Mouse (Mus musculus): ENCODE measurements around the gene Bsn. TPM values are rescaled to one million over a fixed set of nuclear protein-coding genes. Genes with fewer than 3 reads are reported as not detected.
A peak's percentile ranks its signal among the peaks of the same experiment; 100 is the strongest.
"Not testable (repeated sequence)": the region's sequence is repeated elsewhere in the genome, so short reads cannot be mapped to it uniquely, and the experiment has no call there.

Gene Bsn
- polyA plus RNA-seq, 1 experiment from 2014 or later, result 1.2 TPM

DNA sequence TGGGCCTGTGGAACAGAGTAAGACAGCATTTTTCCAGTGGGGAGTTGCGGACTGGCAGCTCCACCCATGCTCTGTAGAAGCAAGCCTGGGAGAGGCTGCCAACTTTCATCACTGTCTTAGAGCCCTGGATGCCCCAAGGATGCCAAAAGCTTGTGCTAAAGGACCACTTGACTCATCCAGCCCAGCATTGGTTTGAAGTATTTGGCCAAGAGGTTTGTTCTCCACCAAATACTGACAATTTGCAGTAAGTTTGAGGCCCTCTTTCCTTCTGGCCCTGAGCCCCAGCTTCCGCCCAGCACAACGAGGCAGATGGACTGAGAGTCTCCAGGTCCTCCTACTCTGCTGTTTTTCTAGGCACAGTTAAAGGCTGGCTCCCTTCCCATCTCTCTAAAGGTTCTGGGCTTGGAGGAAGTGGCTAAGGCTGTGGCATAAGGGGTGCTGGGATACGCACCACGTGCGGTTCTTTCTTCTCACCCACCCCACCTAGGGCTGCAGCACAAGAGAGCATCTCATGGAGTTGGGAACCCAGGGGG, 53.2 kb downstream of the Bsn start:
- Histone ChIP-seq H3K4me2 (peak overlapping the region; percentile 44), H3K9ac (replicated peaks) (no peak overlapping the region; the same call in 1 of the 2 replicates), H3K27me3 (0 out of 2 replicates have a peak, but pooled peaks cover 3% of the 10 kb centered on the region), H3K9me3 (no peaks in the 10 kb centered on the region), H3K4me1 (replicated peaks) (peaks cover 12% of the 10 kb centered on the region), H3K27ac (0 out of 2 replicates have a peak overlapping the region, but pooled peaks have one; percentile 20), H3K4me3 (replicated peaks) (no peak overlapping the region), H3K36me3 (no peaks in the 10 kb centered on the region)
- WGBS, result 63% methylated on average over 6 of the region's 6 CpGs
- no peak for ATAC-seq (ENCODE audit: insufficient number of reproducible peaks, insufficient read depth, low FRiP score, low TSS enrichment, low read depth)

DNA sequence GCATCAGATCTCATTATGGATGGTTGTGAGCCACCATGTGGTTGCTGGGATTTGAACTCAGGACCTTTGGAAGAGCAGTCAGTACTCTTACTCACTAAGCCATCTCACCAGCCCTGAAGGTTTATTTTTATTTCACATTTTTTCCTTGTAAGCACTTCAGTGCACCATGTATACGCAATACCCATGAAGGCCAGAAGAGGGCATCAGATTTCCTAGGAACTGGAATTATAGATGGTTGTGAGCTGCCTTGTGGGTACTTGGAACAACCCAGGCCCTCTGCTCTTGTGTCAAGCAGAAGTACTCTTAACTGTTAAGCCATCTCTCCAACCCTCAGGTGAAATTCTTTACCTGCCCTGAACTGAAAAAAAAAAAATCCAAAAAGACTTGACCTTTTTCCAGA, 54.0 kb downstream of the Bsn start:
- no peak for ATAC-seq (ENCODE audit: insufficient number of reproducible peaks, insufficient read depth, low FRiP score, low TSS enrichment, low read depth)
- H3K9ac ChIP-seq (replicated peaks), result no peak overlapping the region
- 0 out of 2 replicates have a peak, but pooled peaks cover 3% of the 10 kb centered on the region for H3K27me3 ChIP-seq
- H3K9me3 ChIP-seq, result no peaks in the 10 kb centered on the region
- H3K4me2 ChIP-seq, result no peak overlapping the region
- H3K4me1 ChIP-seq (replicated peaks), result peaks cover 12% of the 10 kb centered on the region
- 57% methylated on average over 1 of the region's 1 CpGs for WGBS
- no peak overlapping the region for H3K4me3 ChIP-seq (replicated peaks)
- no peaks in the 10 kb centered on the region for H3K36me3 ChIP-seq
- no peak overlapping the region for H3K27ac ChIP-seq

DNA sequence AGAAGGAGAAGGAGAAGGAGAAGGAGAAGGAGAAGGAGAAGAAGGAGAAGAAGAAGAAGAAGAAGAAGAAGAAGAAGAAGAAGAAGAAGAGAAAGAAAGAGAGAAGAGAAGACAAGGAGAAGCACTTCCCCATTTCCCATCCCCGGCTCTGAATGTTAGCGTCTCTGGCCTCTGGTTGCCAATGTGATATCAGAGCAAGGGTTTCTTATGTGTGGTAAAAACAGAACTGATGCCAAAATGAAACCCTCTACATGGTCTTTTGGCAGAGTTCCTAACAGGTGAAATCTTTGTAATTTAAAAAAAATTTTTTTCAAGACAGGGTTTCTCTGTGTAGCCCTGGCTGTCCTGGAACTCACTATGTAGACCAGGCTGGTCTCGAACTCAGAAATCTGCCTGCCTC, 54.5 kb downstream of the Bsn start:
- H3K9me3 ChIP-seq; H3K27me3 ChIP-seq; ATAC-seq (ENCODE audit: insufficient number of reproducible peaks, insufficient read depth, low FRiP score, low TSS enrichment, low read depth); H3K4me2 ChIP-seq; H3K27ac ChIP-seq; H3K9ac ChIP-seq (replicated peaks); H3K36me3 ChIP-seq; H3K4me3 ChIP-seq (replicated peaks): not testable (repeated sequence)
- WGBS, result 94% methylated on average over 3 of the region's 3 CpGs
- H3K4me1 ChIP-seq (replicated peaks), result peaks cover 12% of the 10 kb centered on the region

DNA sequence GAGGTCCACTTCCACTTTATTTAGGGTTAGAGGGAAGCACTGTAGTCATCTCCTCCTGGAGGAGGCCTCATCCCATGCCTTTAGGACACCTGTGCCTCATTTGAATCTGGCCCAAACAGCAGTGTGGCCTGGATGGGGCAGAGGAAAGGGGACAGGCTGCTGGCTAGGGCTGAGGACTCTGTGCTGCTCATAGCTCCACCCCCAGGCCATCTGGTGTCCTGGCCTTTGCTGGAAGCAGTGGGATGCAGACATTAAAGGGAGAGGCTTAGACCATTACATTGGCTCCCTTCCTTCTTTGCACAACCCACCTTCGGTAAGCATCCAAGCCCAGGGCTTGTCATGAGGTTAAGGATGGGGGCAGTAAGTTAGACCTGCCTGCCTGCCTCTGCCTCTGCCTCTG, 56.7 kb downstream of the Bsn start:
- Histone ChIP-seq H3K9me3 (no peaks in the 10 kb centered on the region), H3K36me3 (no peaks in the 10 kb centered on the region), H3K9ac (replicated peaks) (no peak overlapping the region), H3K4me1 (replicated peaks) (peaks cover 12% of the 10 kb centered on the region), H3K4me3 (replicated peaks) (no peak overlapping the region), H3K27me3 (0 out of 2 replicates have a peak, but pooled peaks cover 3% of the 10 kb centered on the region), H3K4me2 (no peak overlapping the region), H3K27ac (no peak overlapping the region)
- WGBS, result 55% methylated on average over 1 of the region's 1 CpGs
- ATAC-seq (ENCODE audit: insufficient number of reproducible peaks, insufficient read depth, low FRiP score, low TSS enrichment, low read depth), result no peak

DNA sequence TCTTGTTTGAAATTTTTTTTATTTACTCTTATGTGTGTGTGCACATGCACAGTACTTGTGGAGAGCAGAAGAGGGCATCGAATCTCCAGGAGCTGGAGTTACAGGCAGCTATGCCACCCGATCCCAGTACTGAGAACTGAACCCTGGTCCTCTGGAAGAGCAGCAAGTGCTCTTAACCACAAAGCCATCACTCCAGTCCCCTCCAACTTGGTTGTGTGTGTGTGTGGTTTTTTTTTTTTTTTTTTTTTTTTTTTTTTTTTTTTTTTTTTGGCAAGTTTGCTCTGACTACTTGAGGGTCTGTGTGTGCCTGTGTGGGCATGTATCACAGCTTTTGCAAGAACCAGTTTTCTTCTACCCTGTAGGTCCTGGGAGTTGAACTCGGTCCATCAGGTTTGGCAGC, 57.8 kb downstream of the Bsn start:
- no peaks in the 10 kb centered on the region for H3K36me3 ChIP-seq
- no peak for ATAC-seq (ENCODE audit: insufficient number of reproducible peaks, insufficient read depth, low FRiP score, low TSS enrichment, low read depth)
- H3K9ac ChIP-seq (replicated peaks), result no peak overlapping the region
- no peak overlapping the region for H3K27ac ChIP-seq
- no peak overlapping the region for H3K4me3 ChIP-seq (replicated peaks)
- H3K27me3 ChIP-seq, result 0 out of 2 replicates have a peak, but pooled peaks cover 3% of the 10 kb centered on the region
- H3K4me1 ChIP-seq (replicated peaks), result peaks cover 7% of the 10 kb centered on the region
- no peaks in the 10 kb centered on the region for H3K9me3 ChIP-seq
- WGBS, result 95% methylated on average over 3 of the region's 3 CpGs
- no peak overlapping the region for H3K4me2 ChIP-seq

DNA sequence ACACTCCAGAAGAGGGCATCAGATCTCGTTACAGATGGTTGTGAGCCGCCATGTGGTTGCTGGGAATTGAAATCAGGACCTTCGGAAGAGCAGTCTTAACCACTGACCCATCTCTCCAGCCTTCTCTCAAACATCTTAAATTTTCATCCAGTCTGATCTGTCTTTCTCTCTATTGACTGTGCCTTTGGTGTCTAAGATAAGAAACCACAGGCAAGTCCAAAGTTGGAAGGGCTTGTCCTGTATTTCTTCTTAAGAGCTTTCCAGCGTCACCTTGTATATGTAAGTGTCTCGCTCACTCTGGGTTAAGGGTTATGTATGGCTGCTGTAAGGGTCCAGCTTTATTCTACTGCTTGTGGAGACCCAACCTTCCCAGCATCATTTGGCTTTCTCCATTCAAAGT, 58.7 kb downstream of the Bsn start:
- H3K27me3 ChIP-seq, result no peaks in the 10 kb centered on the region
- no peak for ATAC-seq (ENCODE audit: insufficient number of reproducible peaks, insufficient read depth, low FRiP score, low TSS enrichment, low read depth)
- no peak overlapping the region for H3K4me2 ChIP-seq
- no peaks in the 10 kb centered on the region for H3K36me3 ChIP-seq
- H3K9ac ChIP-seq (replicated peaks), result no peak overlapping the region
- no peak overlapping the region for H3K27ac ChIP-seq
- no peak overlapping the region for H3K4me3 ChIP-seq (replicated peaks)
- H3K4me1 ChIP-seq (replicated peaks), result no peaks in the 10 kb centered on the region
- no peaks in the 10 kb centered on the region for H3K9me3 ChIP-seq
- WGBS, result 83% methylated on average over 5 of the region's 5 CpGs

DNA sequence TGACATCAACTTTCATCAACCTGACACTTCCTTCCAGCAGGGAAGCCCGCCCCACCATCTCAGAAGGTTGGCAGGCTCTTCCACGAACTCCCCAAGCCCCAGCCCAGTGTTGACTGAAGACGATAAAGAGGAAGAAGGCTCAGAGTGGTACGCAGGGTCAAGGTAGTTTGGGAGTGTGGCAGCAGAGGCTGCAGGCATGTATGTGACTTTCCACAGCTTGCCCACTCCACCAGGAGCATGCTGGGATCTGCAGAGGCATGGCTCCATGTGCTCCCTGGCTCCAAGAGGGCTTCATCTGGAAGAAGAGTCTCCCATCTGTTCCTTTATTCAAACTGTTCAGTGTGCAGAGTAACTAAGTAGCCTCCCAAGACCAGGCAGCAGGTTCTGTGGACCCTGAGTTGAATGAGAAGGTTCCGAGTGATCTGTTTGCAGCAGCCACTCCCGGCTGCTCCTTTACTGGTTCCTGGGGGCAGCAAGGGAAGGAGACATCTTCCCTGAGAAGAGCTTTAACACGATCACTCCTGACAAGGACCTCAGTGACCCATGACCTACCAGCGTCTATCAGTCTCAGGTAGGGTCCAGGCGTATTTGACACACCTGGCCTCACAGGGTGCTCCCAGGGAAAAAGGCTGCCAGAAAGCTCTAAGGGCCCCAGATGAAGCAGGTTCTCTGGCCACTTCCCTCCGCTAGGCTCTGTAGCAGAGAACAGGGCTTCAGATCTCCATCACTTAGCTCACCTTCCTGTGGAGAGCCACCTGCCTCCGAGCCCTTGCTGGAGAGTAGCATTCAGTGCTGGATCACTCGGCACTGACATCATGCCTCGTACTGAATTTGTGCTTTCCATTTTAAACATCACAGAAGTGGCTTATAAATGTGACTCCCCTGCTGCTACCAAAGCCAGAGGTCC, 60.9 kb downstream of the Bsn start:
- H3K27me3 ChIP-seq, result no peaks in the 10 kb centered on the region
- no peak for ATAC-seq (ENCODE audit: insufficient number of reproducible peaks, insufficient read depth, low FRiP score, low TSS enrichment, low read depth)
- no peak overlapping the region for H3K9ac ChIP-seq (replicated peaks)
- H3K36me3 ChIP-seq, result no peaks in the 10 kb centered on the region
- no peak overlapping the region for H3K27ac ChIP-seq
- H3K4me2 ChIP-seq, result no peak overlapping the region
- no peaks in the 10 kb centered on the region for H3K4me1 ChIP-seq (replicated peaks)
- no peak overlapping the region for H3K4me3 ChIP-seq (replicated peaks)
- WGBS, result 76% methylated on average over 13 of the region's 13 CpGs
- H3K9me3 ChIP-seq, result no peaks in the 10 kb centered on the region

DNA sequence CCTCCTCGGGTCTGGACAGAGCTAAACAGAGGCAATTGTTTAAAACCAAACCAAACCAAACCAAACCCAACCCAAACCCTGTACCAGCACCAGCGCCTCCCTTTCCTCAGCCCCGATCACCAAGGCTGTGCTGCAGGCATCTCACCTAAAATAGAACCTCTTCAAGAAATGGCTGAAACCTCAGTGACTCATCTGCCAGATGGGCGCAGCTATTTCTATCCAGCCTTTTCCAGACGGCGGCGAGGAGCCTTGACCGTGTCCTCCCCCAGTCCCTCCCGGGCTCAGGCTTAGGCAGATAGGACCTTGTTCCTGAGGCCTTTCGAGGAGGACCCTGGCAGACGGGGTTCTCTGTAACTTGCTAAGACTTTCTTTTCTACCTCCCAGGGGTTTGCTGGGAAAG, 61.9 kb downstream of the Bsn start:
- no peak for ATAC-seq (ENCODE audit: insufficient number of reproducible peaks, insufficient read depth, low FRiP score, low TSS enrichment, low read depth)
- H3K36me3 ChIP-seq, result no peaks in the 10 kb centered on the region
- no peaks in the 10 kb centered on the region for H3K27me3 ChIP-seq
- 84% methylated on average over 11 of the region's 11 CpGs for WGBS
- H3K27ac ChIP-seq, result no peak overlapping the region
- H3K4me3 ChIP-seq (replicated peaks), result no peak overlapping the region
- no peaks in the 10 kb centered on the region for H3K4me1 ChIP-seq (replicated peaks)
- H3K4me2 ChIP-seq, result no peak overlapping the region
- H3K9ac ChIP-seq (replicated peaks), result no peak overlapping the region
- no peaks in the 10 kb centered on the region for H3K9me3 ChIP-seq

DNA sequence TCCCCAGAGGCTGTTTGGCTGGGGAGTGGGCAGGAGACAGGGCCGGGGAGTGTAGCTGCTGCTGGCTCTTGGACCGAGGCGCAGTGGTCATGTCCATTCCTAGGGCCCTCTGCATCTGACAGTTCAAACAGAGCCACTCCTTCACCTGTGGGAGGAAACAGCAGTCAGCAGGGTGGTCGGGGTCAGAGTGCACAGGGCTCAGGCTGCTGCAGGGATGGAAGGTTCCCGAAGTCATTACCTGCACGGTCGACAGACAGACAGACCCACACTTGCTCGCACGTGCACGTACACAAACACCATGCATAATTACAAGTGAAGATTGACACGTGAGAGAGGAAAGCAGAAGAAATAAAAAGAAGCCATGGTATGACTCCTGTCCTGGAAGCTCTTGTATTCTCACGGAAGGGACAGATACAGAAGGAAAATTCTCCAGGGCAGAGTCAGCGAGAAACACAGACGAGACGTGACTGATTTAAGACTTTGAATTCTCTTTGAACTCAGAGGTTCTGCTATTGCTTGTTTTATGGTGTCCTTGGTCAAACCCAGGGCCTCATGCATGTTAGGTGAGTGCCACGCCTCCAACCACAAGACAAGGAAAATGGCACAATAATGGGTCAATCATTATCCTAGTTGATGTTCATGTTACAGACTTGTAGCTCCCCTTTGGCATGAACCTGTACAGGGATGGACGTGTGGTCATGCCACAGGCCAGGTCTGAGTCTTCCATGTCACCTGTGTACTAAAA, 63.6 kb downstream of the Bsn start:
- WGBS, result 70% methylated on average over 17 of the region's 17 CpGs
- no peak overlapping the region for H3K4me2 ChIP-seq
- no peaks in the 10 kb centered on the region for H3K4me1 ChIP-seq (replicated peaks)
- H3K27me3 ChIP-seq, result no peaks in the 10 kb centered on the region
- H3K36me3 ChIP-seq, result no peaks in the 10 kb centered on the region
- ATAC-seq (ENCODE audit: insufficient number of reproducible peaks, insufficient read depth, low FRiP score, low TSS enrichment, low read depth), result no peak
- H3K27ac ChIP-seq, result 0 out of 2 replicates have a peak overlapping the region, but pooled peaks have one; percentile 7
- no peaks in the 10 kb centered on the region for H3K9me3 ChIP-seq
- no peak overlapping the region for H3K4me3 ChIP-seq (replicated peaks)
- no peak overlapping the region; the same call in 1 of the 2 replicates for H3K9ac ChIP-seq (replicated peaks)

DNA sequence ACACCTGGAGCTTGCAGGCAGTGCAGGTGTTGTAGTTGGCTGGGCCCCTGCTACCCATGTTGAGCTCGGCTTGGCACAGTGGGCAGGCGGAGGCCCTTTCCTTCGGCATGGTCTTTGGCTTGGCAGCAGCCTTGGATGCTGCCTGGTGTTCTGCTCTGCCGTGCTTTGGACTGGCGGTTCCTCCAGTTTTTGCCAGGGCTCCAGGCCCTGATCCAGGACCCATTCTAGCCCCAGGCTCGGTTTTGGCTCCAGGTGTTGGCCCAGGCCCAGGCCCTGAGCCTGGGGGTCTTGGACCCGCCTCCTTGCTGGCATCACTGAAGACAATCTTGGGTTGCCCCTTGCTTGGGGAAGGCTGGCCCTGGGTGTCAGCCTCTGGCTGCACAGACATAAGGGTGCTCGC, 64.5 kb downstream of the Bsn start:
- Histone ChIP-seq H3K4me1 (replicated peaks) (no peaks in the 10 kb centered on the region), H3K4me3 (replicated peaks) (no peak overlapping the region), H3K27me3 (no peaks in the 10 kb centered on the region), H3K9ac (replicated peaks) (no peak overlapping the region), H3K36me3 (no peaks in the 10 kb centered on the region), H3K27ac (0 out of 2 replicates have a peak overlapping the region, but pooled peaks have one; percentile 7), H3K9me3 (no peaks in the 10 kb centered on the region), H3K4me2 (no peak overlapping the region)
- WGBS, result 85% methylated on average over 8 of the region's 8 CpGs
- no peak for ATAC-seq (ENCODE audit: insufficient number of reproducible peaks, insufficient read depth, low FRiP score, low TSS enrichment, low read depth)

DNA sequence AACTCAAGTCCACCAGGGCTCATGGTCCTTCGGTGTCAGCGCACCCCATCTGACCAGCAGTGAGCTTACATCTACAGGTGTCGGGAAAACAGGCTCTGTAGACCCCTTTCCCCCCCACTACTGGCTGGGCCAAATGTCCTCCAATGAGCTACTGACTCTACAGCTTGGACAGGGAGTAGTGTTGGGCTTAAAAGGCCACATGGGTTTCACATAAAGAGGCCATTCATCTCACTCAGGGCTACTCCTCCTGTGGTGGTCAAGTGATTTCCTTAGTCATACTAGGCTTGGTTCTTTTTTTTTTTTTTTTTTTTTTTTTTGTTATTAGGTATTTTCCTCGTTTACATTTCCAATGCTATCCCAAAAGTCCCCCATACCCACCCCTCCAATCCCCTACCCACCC, 66.3 kb downstream of the Bsn start:
- Histone ChIP-seq H3K36me3 (no peaks in the 10 kb centered on the region), H3K4me3 (replicated peaks) (no peak overlapping the region), H3K27ac (no peak overlapping the region), H3K9me3 (no peaks in the 10 kb centered on the region), H3K9ac (replicated peaks) (no peak overlapping the region), H3K4me2 (no peak overlapping the region), H3K27me3 (peaks cover 4% of the 10 kb centered on the region; the same call in 1 of the 2 replicates), H3K4me1 (replicated peaks) (peaks cover 9% of the 10 kb centered on the region; the same call in 1 of the 2 replicates)
- 75% methylated on average over 4 of the region's 4 CpGs for WGBS
- no peak for ATAC-seq (ENCODE audit: insufficient number of reproducible peaks, insufficient read depth, low FRiP score, low TSS enrichment, low read depth)
